Mouse (Mus musculus): ENCODE measurements at regions not wholly inside any gene's neighbourhood (a gene's known extent, or its start where the extent isn't known, plus 50 kb on each side); places are given as distances from the start of the nearest gene placed in this dataset.

DNA sequence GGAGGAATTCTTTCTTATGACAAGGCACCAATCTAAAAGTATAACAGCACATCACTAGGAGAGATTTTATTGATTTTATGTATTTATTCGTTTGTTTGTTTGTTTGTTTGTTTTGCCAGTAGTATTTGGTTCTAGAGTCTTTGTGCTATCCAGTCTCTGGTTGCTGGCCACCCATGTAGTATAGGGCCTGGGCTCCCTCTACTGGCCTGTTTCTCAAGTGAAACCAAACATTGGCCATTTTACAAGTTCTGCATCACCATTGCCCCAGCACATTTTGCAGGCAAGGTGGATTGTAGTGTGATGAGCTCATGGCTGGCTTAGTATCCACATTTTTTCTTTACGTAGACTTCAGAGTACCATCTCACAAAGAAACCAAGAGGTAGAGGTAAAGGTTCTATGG lies 376.9 kb upstream of the Luzp2 start:
- DNase-seq: no peak

DNA sequence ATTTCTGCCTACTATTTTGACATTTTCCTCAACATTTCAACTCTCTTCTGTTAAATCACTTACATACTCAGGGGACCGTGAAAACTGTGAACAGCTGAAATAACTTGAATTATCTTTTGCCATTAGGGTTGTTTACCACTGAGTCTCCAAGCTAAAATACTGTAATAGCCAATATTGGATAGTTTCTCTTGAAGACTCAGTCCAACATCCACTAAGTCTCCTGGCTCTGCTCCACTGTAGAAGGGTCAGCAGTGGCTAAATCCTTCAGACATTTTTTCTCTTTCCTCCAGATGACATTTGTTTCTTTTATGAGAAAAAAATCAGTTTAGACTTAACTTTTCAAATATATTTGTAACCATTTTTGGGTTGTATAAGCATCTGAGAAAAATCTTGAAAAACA lies 344.0 kb upstream of the Luzp2 start:
- no peak for DNase-seq

DNA sequence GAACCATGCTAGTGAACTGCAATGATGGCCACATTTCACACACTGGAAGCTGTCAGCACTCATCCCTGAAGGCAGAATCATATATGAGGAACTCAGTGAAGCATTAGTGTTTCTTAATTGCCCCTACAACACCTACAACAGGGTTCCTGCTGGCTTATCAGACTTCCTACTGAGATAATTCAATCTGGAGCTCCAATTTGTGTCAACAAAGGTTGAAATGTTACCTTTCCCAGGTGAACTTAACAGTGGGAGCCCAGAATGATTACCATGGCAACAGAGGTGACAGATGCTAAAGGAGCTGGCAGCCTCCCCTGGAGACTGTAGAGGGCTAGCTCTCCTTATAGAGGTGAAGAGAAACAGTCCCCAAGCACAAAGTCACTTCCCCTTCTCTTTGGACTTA lies 330.1 kb upstream of the Luzp2 start:
- no peak for DNase-seq

DNA sequence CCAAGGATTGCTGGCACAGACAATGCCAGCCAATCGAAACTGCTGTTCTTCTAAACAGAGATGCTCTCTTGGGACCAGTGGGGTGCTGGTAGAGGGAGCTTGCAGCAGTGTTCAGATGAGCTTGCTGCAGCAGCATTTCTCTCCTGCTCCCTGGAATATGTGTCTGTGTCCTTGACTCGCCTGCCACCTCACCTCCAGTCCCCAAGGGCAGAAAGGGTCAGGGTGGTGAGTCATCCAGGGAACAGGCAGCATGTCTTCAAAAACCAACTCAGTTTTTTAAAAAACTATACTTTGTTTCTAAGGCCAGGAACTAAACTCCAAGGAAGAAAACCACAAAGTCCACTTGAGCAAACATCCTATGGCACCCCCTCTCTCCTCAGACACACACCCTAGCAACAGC lies 328.3 kb upstream of the Luzp2 start:
- no peak for DNase-seq

DNA sequence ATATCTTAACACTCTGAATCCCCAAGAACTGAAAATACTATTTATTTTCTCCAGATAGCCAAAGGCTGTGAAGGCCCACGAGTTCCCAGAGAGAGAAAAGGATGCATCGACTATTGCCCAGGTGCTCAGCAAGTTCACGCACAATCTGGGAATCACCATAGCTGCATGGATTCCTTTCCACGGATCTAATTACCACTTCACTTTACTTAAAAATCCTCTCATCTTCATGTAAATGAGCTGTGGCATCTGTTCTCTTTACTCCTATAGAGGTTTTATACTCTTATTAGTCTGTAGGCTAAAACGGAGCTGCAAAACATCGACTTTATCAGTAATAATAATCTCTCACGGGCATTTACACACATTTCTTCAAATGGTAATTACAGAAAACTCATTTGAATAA lies 299.6 kb upstream of the Luzp2 start:
- DNase-seq: no peak

DNA sequence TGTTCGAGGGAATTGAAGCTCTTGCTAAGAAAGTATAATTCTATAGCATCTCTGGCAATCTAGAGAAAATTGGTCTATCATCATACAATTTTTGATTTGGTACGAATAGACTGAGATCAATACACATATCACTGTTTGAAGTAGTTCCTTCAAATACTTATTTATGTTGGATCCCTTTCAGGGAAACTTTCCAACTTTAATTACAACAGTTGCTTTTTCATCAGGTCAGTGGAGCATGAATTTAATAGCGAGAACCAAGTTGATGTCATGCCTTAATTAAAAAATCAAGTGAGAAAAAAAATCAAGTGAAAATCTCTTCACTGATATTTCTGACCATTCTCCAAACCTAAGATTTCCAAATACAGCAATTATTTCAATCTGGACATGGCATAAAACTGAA lies 277.9 kb upstream of the Luzp2 start:
- DNase-seq: no peak

DNA sequence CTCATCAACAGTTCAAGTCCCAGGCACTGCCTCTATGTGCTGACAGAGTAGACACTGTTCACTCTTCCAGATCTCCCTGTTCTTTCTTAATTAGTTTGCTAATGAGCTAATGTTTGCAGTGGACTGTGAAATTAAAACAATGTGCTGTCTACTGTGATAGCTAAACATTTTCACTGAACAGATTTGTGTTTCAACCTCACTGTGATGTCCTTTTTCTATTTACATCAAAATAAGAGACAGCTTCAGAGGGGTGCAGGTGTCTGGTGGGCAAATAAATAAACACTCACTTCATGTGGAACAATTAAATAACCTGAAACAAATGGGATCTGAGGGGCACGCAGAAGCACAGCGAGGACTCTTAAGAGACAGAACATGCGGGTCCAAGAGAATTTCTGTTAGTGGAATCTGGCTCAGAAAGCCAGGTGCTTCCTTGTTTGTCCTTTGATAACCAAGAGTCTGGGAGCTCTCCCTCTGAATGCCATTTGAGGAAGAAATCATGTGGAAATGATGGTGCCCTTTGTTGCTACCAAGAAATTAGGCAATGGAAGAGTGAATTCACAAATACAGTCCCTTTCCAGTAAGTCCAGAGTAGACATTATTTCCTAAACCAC lies 269.6 kb upstream of the Luzp2 start:
- no peak for DNase-seq

DNA sequence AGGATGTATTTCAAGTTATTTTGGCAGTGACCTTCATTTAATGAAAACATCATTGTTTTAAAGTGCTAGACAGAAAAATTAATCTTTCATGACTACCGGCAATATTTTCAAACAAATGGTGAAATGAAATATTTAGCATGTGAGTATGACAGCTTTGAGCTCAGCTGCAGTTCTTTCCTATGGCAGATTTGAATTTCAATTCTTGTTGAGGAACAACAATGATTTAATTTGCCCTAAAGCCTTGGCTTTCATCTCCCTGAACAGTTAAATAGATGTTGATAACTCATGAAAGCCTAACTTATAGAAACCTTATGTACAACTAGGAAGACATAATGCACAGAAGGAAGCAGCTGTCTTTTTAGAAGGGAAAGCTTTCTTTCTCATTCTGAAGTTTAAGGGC lies 235.5 kb upstream of the Luzp2 start:
- no peak for DNase-seq

DNA sequence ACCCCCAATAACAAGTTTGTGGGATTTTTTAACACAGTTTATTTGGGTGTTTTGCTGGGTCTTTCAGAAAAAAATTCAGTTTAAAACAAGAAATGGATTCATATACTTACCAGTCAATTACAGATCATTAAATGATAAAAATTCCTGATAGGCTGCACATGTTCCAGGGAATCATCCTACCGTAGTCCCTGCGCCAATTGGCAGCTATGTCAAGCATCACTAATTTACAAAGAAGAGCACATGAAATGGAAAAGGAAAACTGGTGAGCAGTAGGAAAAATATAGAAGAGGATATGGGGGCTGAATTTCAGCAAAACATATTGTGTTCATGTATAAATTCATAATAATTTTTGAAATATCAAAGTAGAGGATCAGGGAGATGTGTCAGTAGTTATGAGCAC lies 212.9 kb upstream of the Luzp2 start:
- DNase-seq: no peak

DNA sequence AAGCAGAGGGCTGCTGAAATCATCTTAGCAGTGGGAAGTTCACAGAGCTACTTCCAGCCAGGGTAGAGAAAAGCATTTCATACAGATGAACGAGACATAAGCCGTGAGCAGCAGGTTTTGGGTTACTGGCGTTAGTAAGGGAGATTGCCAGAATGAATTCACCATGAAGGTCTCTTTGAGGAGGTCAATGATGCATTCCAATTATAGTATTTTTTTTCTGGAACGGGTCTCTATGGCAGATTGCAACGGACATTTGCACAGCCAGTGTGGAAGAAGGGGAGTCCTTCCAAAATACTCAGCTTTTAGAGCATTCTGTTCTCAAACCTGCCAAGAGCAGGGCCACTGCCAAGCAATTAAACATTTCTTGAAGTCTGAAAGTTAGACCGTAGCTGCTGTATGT lies 201.4 kb upstream of the Luzp2 start:
- DNase-seq: peak; percentile 12 to 17

DNA sequence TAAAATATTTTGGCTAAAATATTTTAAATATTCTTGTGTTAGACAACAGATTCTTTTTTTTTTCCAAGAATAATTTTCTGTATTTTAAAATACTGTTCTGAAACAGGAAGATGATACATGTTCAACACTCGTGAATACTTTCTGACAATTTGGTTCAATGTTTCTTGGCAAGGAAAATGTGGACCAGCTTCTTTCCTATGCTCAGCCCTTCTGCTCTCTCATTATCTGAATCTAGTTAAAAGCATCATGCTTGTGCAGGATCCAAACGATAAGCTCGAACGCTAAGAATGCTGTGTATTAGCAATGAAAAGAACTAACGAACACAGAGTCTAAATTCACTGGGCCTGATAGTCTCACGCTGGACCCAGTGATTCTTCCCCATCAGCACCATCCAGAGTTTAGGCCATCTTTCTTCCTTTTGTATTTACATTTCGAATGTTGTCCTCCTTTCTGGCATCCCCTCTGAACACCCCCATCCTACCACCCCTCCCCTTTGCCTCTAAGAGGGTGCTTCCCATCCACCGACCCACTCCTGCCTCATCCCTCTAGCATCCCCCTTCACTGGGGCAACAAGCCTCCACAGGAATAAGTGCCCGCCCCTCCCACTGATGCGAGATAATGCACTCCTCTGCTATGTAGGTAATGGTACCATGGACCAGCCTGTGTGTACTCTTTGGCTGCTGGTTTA lies 200.8 kb upstream of the Luzp2 start:
- DNase-seq: peak in 1 of 2 experiments; percentile 2

DNA sequence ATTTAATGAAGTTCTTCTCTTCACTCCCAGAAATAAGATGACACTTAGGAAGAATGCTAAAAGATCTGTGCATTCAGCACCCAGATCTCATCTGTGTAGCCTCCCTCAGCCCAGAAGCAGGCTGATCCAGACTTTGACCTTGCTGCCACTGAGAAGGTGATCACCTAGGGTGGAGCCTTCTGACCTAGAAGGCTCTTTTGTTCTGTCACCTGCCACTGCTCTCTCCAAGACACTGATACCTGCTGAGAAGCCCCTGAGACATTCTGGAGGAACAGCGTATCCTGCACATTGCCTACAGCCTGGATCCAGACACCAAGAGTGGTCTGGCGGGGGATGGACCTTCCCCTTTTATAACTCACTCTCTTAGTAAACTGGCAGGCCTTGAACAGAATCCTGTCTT lies 190.0 kb upstream of the Luzp2 start:
- DNase-seq: no peak

DNA sequence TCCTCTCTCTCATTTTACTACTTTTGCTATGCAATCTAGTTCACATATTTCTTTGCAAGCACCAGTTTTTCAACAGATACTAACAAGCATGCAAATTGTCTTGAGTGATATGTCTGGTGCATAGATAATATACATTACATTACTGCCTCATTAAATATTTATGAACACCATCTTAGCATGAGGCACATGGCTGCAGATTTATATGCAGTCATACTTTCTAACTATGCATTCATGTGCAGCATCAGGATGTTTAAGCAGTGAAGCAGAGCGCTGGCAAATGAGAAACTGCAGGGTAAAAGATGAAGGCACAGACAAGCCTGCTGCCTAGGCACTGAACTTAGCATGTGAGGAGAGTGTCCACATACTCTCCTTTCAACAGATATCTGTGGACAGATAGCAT lies 186.3 kb upstream of the Luzp2 start:
- no peak for DNase-seq

Measured in cerebellum, postnatal 36 days (tissue).